Mouse (Mus musculus): Measurements from ENCODE around the gene Dst. TPM values are rescaled to one million over a fixed set of nuclear protein-coding genes. Genes with fewer than 3 reads are reported as not detected.

Gene Dst
- total and polyA plus RNA-seq, 3 experiments: 66.7 to 404 (median 334) TPM

- WGBS: 79% methylated on average over 7 of the region's 7 CpGs
- Histone ChIP-seq H3K36me3 (ENCODE audit: control insufficient read depth, insufficient read depth, low read length) (peaks cover 20% of the 10 kb centered on the region), H3K27me3 (ENCODE audit: control insufficient read depth, insufficient read depth, low read length) (no peaks in the 10 kb centered on the region), H3K4me1 (ENCODE audit: control insufficient read depth, insufficient read depth, low read length) (peaks cover 23% of the 10 kb centered on the region), H3K27ac (no peak overlapping the region), H3K9ac (ENCODE audit: low read depth, low read length) (no peak overlapping the region), H3K79me2 (replicated peaks; ENCODE audit: control insufficient read depth, insufficient read depth, low read length) (peaks cover 12% of the 10 kb centered on the region; the same call in 1 of the 2 replicates), H3K4me3 (no peak overlapping the region)
- no peak for DNase-seq
- intact Hi-C loops (cut with DNase I): no loop called here
- TF ChIP-seq CTCF (IDR thresholded peaks at IDR 0.05) (no peak), EP300 (IDR thresholded peaks at IDR 0.05; ENCODE audit: insufficient read depth, low read depth, low read length) (no peak), POLR2A (IDR thresholded peaks at IDR 0.05; ENCODE audit: insufficient read depth, low read depth, low read length) (no peak)
These were observed 130.5 kb downstream of the Dst start for GRCm38 (mm10) chr1:34038571-34038970.

- peaks cover 13% of the 10 kb centered on the region; the same call in 1 of the 2 replicates for H3K36me3 ChIP-seq (ENCODE audit: control insufficient read depth, insufficient read depth, low read length)
- intact Hi-C loops (cut with DNase I): no loop called here
- H3K27me3 ChIP-seq (ENCODE audit: control insufficient read depth, insufficient read depth, low read length): no peaks in the 10 kb centered on the region
- peaks cover 12% of the 10 kb centered on the region; the same call in 1 of the 2 replicates for H3K79me2 ChIP-seq (replicated peaks; ENCODE audit: control insufficient read depth, insufficient read depth, low read length)
- TF ChIP-seq EP300 (IDR thresholded peaks at IDR 0.05; ENCODE audit: insufficient read depth, low read depth, low read length): no peak
- TF ChIP-seq CTCF (IDR thresholded peaks at IDR 0.05): no peak
- no peak for TF ChIP-seq POLR2A (IDR thresholded peaks at IDR 0.05; ENCODE audit: insufficient read depth, low read depth, low read length)
- H3K9ac ChIP-seq (ENCODE audit: low read depth, low read length): no peak overlapping the region
- H3K4me1 ChIP-seq (ENCODE audit: control insufficient read depth, insufficient read depth, low read length): peaks cover 25% of the 10 kb centered on the region
- H3K27ac ChIP-seq: no peak overlapping the region
- H3K4me3 ChIP-seq: no peak overlapping the region
- 46% methylated on average over 3 of the region's 3 CpGs for WGBS
- DNase-seq: peak in 1 of 2 experiments; percentile 9
These were observed 132.0 kb downstream of the Dst start for GRCm38 (mm10) chr1:34040049-34040448.

- WGBS: 54% methylated on average over 8 of the region's 8 CpGs
- H3K4me1 ChIP-seq (ENCODE audit: control insufficient read depth, insufficient read depth, low read length): peaks cover 22% of the 10 kb centered on the region
- peak in 1 of 2 experiments; percentile 35 for DNase-seq
- H3K4me3 ChIP-seq: no peak overlapping the region
- no peak overlapping the region for H3K9ac ChIP-seq (ENCODE audit: low read depth, low read length)
- H3K36me3 ChIP-seq (ENCODE audit: control insufficient read depth, insufficient read depth, low read length): peaks cover 18% of the 10 kb centered on the region; the same call in 1 of the 2 replicates
- H3K79me2 ChIP-seq (replicated peaks; ENCODE audit: control insufficient read depth, insufficient read depth, low read length): peaks cover 10% of the 10 kb centered on the region; the same call in 1 of the 2 replicates
- no peaks in the 10 kb centered on the region for H3K27me3 ChIP-seq (ENCODE audit: control insufficient read depth, insufficient read depth, low read length)
- H3K27ac ChIP-seq: no peak overlapping the region
- intact Hi-C loops (cut with DNase I): no loop called here
- TF ChIP-seq POLR2A (IDR thresholded peaks at IDR 0.05; ENCODE audit: insufficient read depth, low read depth, low read length): no peak
- TF ChIP-seq EP300 (IDR thresholded peaks at IDR 0.05; ENCODE audit: insufficient read depth, low read depth, low read length): no peak
- no peak for TF ChIP-seq CTCF (IDR thresholded peaks at IDR 0.05)
These were observed 133.1 kb downstream of the Dst start for GRCm38 (mm10) chr1:34040901-34041721.

GRCm38 (mm10) chr1:34042299-34042698, 134.3 kb downstream of the Dst start:
- peaks cover 23% of the 10 kb centered on the region; the same call in 1 of the 2 replicates for H3K36me3 ChIP-seq (ENCODE audit: control insufficient read depth, insufficient read depth, low read length)
- H3K4me3 ChIP-seq: no peak overlapping the region
- DNase-seq: peak in 1 of 2 experiments; percentile 12
- 63% methylated on average over 3 of the region's 3 CpGs for WGBS
- no peaks in the 10 kb centered on the region for H3K27me3 ChIP-seq (ENCODE audit: control insufficient read depth, insufficient read depth, low read length)
- H3K79me2 ChIP-seq (replicated peaks; ENCODE audit: control insufficient read depth, insufficient read depth, low read length): peaks cover 12% of the 10 kb centered on the region
- no peak overlapping the region for H3K27ac ChIP-seq
- H3K4me1 ChIP-seq (ENCODE audit: control insufficient read depth, insufficient read depth, low read length): peaks cover 23% of the 10 kb centered on the region
- no peak for TF ChIP-seq POLR2A (IDR thresholded peaks at IDR 0.05; ENCODE audit: insufficient read depth, low read depth, low read length)
- TF ChIP-seq CTCF (IDR thresholded peaks at IDR 0.05): no peak
- TF ChIP-seq EP300 (IDR thresholded peaks at IDR 0.05; ENCODE audit: insufficient read depth, low read depth, low read length): no peak
- intact Hi-C loops (cut with DNase I): no loop called here
- H3K9ac ChIP-seq (ENCODE audit: low read depth, low read length): no peak overlapping the region

- TF ChIP-seq POLR2A (IDR thresholded peaks at IDR 0.05; ENCODE audit: insufficient read depth, low read depth, low read length): no peak
- TF ChIP-seq EP300 (IDR thresholded peaks at IDR 0.05; ENCODE audit: insufficient read depth, low read depth, low read length): no peak
- TF ChIP-seq CTCF (IDR thresholded peaks at IDR 0.05): no peak
- H3K79me2 ChIP-seq (replicated peaks; ENCODE audit: control insufficient read depth, insufficient read depth, low read length): peaks cover 10% of the 10 kb centered on the region
- H3K36me3 ChIP-seq (ENCODE audit: control insufficient read depth, insufficient read depth, low read length): peaks cover 23% of the 10 kb centered on the region; the same call in 1 of the 2 replicates
- no peaks in the 10 kb centered on the region for H3K27me3 ChIP-seq (ENCODE audit: control insufficient read depth, insufficient read depth, low read length)
- intact Hi-C loops (cut with DNase I): no loop called here
- 59% methylated on average over 8 of the region's 8 CpGs for WGBS
- H3K4me1 ChIP-seq (ENCODE audit: control insufficient read depth, insufficient read depth, low read length): peaks cover 23% of the 10 kb centered on the region
- no peak overlapping the region for H3K9ac ChIP-seq (ENCODE audit: low read depth, low read length)
- DNase-seq: peak in 1 of 2 experiments; percentile 24
- no peak overlapping the region for H3K4me3 ChIP-seq
- H3K27ac ChIP-seq: peak overlapping the region; percentile 0; the same call in 1 of the 2 replicates
These were observed 135.3 kb downstream of the Dst start for GRCm38 (mm10) chr1:34043327-34043726.
